Mouse (Mus musculus) embryonic facial prominence, embryonic 12.5 days (tissue): ENCODE data around the gene Sec22b. TPM values are rescaled to one million over a fixed set of nuclear protein-coding genes. Genes with fewer than 3 reads are reported as not detected.

ENCODE experiments used
- ATAC-seq: fragments of 200-750 bp; cut with Nextera tagmentation; 2 replicates; pipeline ENCODE4 v1.8.0; 2017; ENCODE audit not compliant: insufficient number of reproducible peaks, insufficient read depth, low FRiP score, low TSS enrichment
- H3K27ac ChIP-seq: fragments of 300-500 bp; sonication (generic); 2 replicates; pipeline ENCODE4 v1.5.1; 2016; ENCODE audit warnings: mild to moderate bottlenecking
- H3K27me3 ChIP-seq: fragments of 300-500 bp; sonication (generic); 2 replicates; pipeline ENCODE4 v1.6.1; 2016; ENCODE audit warnings: mild to moderate bottlenecking, moderate library complexity
- H3K36me3 ChIP-seq: fragments of 300-500 bp; sonication (generic); 2 replicates; pipeline ENCODE4 v1.6.1; 2016; ENCODE audit warnings: mild to moderate bottlenecking
- H3K4me1 ChIP-seq: fragments of 300-500 bp; sonication (generic); 2 replicates; pipeline ENCODE4 v1.6.1; 2016
- H3K4me2 ChIP-seq: fragments of 300-500 bp; sonication (generic); replicated peaks from 2 replicates; pipeline ENCODE4 v1.6.1; 2016; ENCODE audit warnings: mild to moderate bottlenecking, moderate library complexity
- H3K4me3 ChIP-seq: fragments of 300-500 bp; sonication (generic); 2 replicates; pipeline ENCODE4 v1.5.1; 2016; ENCODE audit warnings: mild to moderate bottlenecking
- H3K9ac ChIP-seq: fragments of 300-500 bp; sonication (generic); 2 replicates; pipeline ENCODE4 v1.6.1; 2016; ENCODE audit warnings: mild to moderate bottlenecking, moderate library complexity
- H3K9me3 ChIP-seq: fragments of 300-500 bp; sonication (generic); 2 replicates; pipeline ENCODE4 v1.6.1; 2016; ENCODE audit warnings: mild to moderate bottlenecking, moderate library complexity
- WGBS: fragments of 180-500 bp; shearing (Covaris S2); methylation state at CpG from one replicate; pipeline ENCODE4 v1.1.7; 2016; 5-methylcytosine and 5-hydroxymethylcytosine counted together
- polyA plus RNA-seq: library from polyadenylated mRNA; unstranded; fragments of >200 nt; fragmentation: Nextera tagmentation; extraction: Ambion mirVana; gene quantifications from 2 replicates; pipeline ENCODE4 v1.2.1, GENCODE M21; 2016

The Sec22b gene
- polyA plus RNA-seq, result 128 and 129 TPM in 2 replicates

DNA sequence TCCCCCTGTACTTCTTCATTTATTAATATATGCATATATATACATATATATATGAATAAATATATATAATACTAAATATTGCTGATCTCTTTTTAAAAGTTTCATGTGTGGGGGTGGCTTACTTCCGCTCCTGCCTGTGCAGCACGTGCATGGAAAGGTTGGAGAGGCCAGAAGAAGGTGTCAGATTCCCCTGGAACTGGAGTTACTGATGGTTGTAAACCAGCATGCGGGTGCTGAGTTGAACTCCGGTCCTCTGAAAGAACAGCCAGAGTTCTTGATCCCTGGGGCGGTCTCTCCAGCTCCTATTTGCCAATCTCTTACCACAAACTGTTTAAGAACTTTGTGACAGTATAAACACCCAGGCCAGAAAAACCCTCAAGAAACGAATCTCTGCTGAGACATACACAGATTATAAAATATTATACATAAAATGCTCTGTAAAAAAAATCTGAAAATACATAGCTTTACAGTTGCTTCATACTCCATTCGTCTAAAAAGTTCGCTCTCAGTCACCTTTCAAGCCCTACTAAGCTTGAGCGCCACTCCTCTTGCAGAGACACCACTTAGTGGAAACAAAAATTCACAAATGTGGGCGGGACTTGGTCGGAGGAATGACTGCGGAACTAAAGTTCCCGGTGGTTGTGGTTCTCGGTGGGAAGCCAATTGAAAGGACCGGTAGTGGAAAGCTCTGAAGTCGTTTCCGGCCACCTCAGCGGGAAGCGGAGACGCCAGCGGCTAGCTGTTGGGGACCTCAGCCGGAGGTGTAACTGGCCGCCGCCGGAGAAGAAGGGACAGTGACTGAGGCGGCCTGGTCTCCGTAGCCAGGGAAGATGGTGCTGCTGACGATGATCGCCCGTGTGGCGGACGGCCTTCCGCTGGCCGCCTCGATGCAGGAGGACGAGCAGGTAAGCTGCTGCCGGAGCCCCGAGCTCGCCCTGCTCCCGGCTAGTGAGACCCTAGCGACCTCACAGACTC is at the start of gene Sec22b:
Gene Sec22b, plus strand, starts transcription at position 675 of the 975 bp plus-strand sequence.
- Histone ChIP-seq H3K9me3 (no peaks in the 10 kb centered on the region), H3K27ac (no peak within 1 kb of the TSS), H3K36me3 (no peaks in the 10 kb centered on the region), H3K4me2 (peak within 1 kb of the TSS; percentile 71), H3K4me3 (peak within 1 kb of the TSS; percentile 83), H3K4me1 (peaks cover 4% of the 10 kb centered on the region), H3K9ac (peak within 1 kb of the TSS; percentile 82), H3K27me3 (no peaks in the 10 kb centered on the region)
- peak; percentile 68; the same call in 1 of the 2 replicates for ATAC-seq
- 4% methylated on average over 41 of the region's 41 CpGs for WGBS

DNA sequence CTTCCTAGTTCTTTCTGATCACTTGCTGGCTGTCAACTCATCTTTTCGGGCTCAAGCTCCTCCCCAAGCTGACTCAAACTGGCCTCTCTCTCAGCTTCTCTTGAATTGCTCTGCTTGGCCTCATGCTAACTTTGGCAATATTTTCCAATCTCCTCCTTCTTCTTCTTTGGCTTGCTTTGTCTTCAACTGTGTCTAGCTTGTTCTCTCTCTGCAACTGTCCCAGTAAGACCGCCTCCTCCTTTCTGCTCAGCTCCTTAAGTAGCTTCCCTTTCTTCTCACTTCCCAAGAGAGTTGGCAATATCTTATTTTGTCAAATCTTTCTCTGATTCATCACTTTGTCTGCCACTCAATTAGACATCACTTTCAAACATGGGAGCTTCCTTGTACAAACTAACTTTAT is 49.2 kb upstream of the Sec22b start:
- Histone ChIP-seq H3K9me3 (no peaks in the 10 kb centered on the region), H3K4me2 (no peak overlapping the region), H3K27ac (no peak overlapping the region), H3K27me3 (no peaks in the 10 kb centered on the region), H3K9ac (no peak overlapping the region), H3K4me3 (no peak overlapping the region), H3K4me1 (no peaks in the 10 kb centered on the region), H3K36me3 (no peaks in the 10 kb centered on the region)
- no peak for ATAC-seq
- 90% methylated on average over 2 of the region's 2 CpGs for WGBS

DNA sequence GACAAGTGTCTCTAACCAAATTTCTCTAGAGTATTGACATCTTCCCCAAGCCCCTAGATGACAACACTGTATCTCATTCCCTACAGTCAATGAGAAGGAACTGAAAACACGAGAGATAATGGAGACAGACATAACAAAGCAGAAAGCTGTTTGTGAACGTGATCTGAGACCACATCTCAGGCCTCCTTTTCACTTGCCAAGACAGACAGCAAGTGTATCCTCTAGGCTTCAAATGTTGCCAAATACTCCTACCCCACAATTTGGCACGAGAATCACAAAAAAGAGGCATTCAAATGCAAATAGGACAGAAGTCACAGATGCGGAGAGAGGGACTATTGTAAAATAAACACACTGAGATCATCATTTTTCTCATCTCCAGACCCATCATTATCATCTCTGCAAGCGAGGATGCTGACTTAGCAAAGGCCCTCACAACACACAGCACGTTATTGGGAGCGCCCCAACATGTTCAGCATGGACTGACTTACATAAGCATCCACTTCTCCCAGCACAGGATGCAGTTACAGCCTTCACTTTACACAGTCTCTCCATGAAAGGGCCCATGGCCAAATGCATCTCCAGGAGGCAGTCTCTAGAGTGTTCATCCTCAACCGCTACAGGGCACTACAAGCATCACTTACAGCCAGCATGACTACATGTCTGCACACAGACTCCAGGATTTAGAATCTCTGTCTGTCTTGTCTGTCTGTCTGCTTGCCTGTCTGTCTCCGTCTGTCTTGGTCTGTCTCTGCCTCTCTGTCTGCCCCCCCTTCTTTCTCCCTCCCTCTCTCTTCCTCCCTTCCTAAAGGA is 46.2 kb upstream of the Sec22b start:
- no peak for ATAC-seq
- H3K27me3 ChIP-seq, result no peaks in the 10 kb centered on the region
- no peaks in the 10 kb centered on the region for H3K9me3 ChIP-seq
- H3K27ac ChIP-seq, result no peak overlapping the region
- no peaks in the 10 kb centered on the region for H3K36me3 ChIP-seq
- H3K9ac ChIP-seq, result no peak overlapping the region
- no peaks in the 10 kb centered on the region for H3K4me1 ChIP-seq
- no peak overlapping the region for H3K4me3 ChIP-seq
- 80% methylated on average over 9 of the region's 9 CpGs for WGBS
- no peak overlapping the region for H3K4me2 ChIP-seq

DNA sequence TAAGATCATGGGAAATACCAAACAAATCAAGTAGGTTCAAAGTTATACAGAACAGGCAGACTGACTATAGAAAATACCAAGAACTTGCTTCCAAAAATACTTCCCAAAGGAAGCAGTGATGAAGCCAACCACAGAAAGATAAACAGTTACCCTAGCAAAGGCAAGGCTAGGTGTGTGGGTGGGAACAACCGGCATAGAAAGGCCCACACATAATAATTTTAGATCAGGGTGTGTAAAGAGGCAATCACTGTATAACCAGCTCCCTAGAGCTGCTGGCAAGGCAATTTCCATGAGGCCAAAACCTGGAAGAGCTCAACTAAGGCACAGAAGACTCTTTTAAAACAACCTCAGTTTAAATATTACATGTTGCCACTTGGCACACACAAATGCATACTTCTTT is 41.6 kb upstream of the Sec22b start:
- Histone ChIP-seq H3K9me3 (no peaks in the 10 kb centered on the region), H3K27me3 (no peaks in the 10 kb centered on the region), H3K4me1 (no peaks in the 10 kb centered on the region), H3K4me2 (no peak overlapping the region), H3K36me3 (no peaks in the 10 kb centered on the region), H3K4me3 (no peak overlapping the region), H3K27ac (no peak overlapping the region), H3K9ac (no peak overlapping the region)
- WGBS, result 86% methylated on average over 1 of the region's 1 CpGs
- no peak for ATAC-seq

DNA sequence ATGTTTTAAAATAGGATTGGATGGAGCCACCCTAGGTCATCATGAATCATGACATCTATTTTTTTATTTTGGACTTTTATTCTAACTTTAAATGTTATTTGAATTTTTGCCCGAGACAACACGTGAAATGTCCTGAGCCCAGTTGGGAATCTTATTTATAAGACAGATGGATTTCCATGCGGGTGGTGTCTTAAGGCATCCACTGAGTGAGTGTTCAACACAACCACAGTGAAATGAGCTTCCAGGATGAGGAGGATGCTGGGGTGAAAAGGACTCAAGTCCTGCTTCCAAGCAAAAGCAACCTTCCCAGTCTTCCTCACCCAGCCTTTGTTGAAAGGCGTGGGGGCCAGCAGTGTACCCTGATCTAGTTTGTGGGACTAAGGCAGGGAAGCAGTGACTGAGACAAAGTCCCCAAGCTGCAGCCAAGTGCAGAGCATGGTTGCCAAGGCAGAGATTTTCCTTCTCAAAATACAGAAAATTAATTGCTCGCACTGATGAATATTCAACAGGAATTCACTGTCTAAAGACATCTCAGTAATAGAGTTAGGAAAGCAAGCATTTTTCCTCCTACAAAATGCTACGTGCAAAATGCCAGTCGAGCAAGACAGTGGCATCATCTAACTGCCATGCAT is 40.1 kb upstream of the Sec22b start:
- Histone ChIP-seq H3K4me1 (no peaks in the 10 kb centered on the region), H3K36me3 (no peaks in the 10 kb centered on the region), H3K27ac (no peak overlapping the region), H3K4me2 (no peak overlapping the region), H3K4me3 (no peak overlapping the region), H3K27me3 (peaks cover 2% of the 10 kb centered on the region), H3K9me3 (no peaks in the 10 kb centered on the region), H3K9ac (no peak overlapping the region)
- WGBS, result 91% methylated on average over 7 of the region's 7 CpGs
- no peak for ATAC-seq

DNA sequence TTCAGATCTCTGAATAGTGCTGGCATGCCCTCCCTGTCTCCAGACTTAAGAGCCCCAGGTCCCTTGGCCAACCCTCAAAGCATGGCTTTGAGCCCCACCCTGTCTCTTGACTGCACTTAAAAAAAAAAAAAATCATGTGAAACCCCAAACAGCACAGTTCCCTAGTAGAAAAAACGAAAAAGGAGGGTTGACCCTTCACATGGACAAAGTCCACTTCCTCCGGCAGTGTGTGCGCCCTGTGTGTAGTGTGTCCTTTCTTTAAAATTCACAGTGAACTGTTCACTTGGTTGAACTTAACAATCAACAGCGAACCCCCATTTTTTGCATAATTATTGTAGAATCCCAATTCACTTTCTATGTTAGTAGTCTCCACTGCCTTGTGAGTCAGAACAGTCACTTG is 34.3 kb upstream of the Sec22b start:
- Histone ChIP-seq H3K27ac (no peak overlapping the region), H3K9me3 (no peaks in the 10 kb centered on the region), H3K9ac (no peak overlapping the region), H3K4me3 (no peak overlapping the region), H3K36me3 (no peaks in the 10 kb centered on the region), H3K4me1 (peaks cover 8% of the 10 kb centered on the region; the same call in 1 of the 2 replicates), H3K4me2 (no peak overlapping the region), H3K27me3 (peaks cover 30% of the 10 kb centered on the region)
- 56% methylated on average over 4 of the region's 4 CpGs for WGBS
- no peak for ATAC-seq

DNA sequence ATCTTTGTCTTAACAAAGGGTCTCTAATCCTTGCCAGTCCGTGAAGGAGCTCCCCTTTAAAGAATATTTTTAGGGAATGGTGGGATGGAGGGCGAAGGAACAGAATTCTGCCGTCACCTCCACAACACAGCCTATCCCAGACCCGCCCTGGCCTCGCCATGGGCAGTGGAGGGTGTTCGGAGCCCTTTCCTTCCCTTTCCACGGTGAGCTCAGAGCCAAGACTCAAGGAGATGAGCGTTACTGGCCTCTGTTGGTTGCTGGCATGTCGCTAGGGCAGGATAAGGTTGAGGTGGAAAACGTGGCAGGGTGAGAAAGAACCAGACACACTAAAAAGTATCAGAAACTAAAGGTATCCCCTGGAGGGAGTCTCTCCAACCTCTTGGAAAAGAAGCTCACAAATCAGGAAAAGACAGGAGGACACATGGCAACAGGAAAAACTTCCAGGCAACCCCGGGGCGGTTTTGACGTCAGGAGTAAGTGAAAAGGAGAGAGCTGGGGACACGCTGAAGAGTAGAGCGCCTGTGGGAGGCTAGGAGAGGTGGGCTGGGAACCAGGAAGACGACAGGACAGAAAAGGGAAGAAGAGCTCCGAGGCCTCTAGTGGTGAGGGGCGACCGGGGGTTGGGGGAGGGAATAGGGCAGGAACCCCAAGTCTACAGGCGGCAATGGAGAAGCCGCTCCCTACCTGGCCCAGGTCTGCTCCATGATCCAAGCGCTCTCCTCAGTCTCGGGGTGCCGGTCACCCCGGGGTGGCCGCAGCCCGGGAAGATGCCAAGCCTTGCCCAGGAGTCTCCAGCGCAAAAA is 33.6 kb upstream of the Sec22b start:
- Histone ChIP-seq H3K9ac (peak overlapping the region; percentile 53), H3K36me3 (no peaks in the 10 kb centered on the region), H3K4me1 (peaks cover 8% of the 10 kb centered on the region; the same call in 1 of the 2 replicates), H3K27ac (no peak overlapping the region), H3K9me3 (no peaks in the 10 kb centered on the region), H3K4me2 (peak overlapping the region; percentile 98), H3K4me3 (peak overlapping the region; percentile 52), H3K27me3 (peaks cover 30% of the 10 kb centered on the region)
- 2% methylated on average over 28 of the region's 28 CpGs for WGBS
- no peak; the same call in 1 of the 2 replicates for ATAC-seq

DNA sequence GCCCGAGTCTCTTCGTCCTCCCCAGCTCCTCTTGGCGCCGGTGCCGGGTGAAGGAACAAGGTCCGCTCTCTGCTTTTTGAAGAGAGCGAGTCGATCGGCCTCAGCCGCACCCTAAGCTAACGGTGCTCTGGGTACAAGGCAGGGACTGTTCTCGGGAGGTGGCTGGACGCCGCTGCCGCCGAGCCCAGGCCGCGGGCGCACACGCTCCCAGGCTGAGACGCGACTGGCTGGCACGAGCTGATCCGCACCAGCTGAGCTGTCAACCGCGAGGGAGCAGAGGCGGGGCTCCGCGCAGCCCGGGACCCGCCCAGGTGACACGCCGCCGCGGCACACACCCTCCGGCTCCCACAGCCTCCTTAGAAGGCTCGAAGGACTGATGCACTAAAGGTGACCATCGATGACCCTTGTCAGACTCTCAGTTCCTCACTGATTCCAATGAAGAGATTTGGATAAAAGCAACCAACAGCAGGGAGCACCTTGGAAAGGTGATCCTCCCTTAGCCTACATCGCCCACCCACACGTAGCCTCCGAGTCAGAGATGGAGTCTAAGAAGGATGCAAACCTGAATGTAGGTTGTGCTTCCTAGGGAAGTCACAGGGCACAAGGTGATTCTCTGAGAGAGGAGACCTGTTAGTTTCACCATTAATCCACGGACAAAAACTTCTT is 32.8 kb upstream of the Sec22b start:
- no peaks in the 10 kb centered on the region for H3K9me3 ChIP-seq
- H3K36me3 ChIP-seq, result no peaks in the 10 kb centered on the region
- peak overlapping the region; percentile 53 for H3K9ac ChIP-seq
- H3K27ac ChIP-seq, result no peak overlapping the region
- peaks cover 8% of the 10 kb centered on the region; the same call in 1 of the 2 replicates for H3K4me1 ChIP-seq
- peaks cover 30% of the 10 kb centered on the region for H3K27me3 ChIP-seq
- peak overlapping the region; percentile 52 for H3K4me3 ChIP-seq
- H3K4me2 ChIP-seq, result peak overlapping the region; percentile 98
- peak; percentile 76 for ATAC-seq
- WGBS, result 4% methylated on average over 42 of the region's 42 CpGs

DNA sequence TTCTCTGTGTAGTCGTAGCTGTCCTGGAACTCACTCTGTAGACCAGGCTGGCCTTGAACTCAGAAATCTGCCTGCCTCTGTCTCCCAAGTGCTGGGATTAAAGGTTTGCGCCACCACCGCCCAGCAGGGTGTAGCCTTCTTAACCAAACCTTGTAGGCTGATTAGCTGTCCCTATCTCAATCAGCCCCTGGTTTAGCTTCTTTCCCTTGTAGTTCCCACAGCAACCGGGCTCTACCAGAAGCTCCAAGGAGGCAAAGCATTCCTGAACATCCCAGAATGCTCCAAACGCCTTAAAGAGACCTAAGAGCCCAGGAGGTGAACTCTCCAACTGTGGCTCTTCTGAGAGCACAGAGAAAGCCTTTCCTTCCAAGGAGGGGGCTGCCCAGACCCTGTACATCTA is 32.3 kb upstream of the Sec22b start:
- no peaks in the 10 kb centered on the region for H3K36me3 ChIP-seq
- no peak overlapping the region for H3K27ac ChIP-seq
- H3K27me3 ChIP-seq, result peaks cover 30% of the 10 kb centered on the region
- WGBS, result 51% methylated on average over 5 of the region's 5 CpGs
- H3K9ac ChIP-seq, result no peak overlapping the region
- H3K4me2 ChIP-seq, result no peak overlapping the region
- peaks cover 8% of the 10 kb centered on the region; the same call in 1 of the 2 replicates for H3K4me1 ChIP-seq
- no peaks in the 10 kb centered on the region for H3K9me3 ChIP-seq
- ATAC-seq, result no peak
- H3K4me3 ChIP-seq, result no peak overlapping the region

DNA sequence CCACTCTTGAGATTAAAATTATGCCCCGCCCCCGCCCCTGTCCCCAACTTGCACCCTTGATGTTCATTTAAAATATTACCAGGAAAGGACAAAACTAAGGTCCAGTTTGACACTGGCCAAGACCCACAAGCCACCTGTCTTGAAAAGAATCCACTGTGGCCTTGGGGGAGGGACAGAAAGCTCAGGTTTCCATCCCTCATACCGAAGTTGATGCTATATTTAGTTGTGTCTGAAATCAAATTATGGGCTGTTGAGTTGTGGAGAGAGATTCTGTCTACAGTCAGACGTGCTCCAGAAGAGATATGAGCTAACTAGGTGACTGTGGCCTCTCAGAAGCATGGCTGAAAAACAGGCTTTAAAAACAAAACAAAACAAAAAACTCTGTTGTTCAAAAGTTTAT is 31.3 kb upstream of the Sec22b start:
- 57% methylated on average over 4 of the region's 4 CpGs for WGBS

More for the DNA sequence above, 31.3 kb upstream of the Sec22b start:
- Histone ChIP-seq H3K36me3 (no peaks in the 10 kb centered on the region), H3K4me3 (no peak overlapping the region), H3K9me3 (no peaks in the 10 kb centered on the region), H3K4me1 (peaks cover 8% of the 10 kb centered on the region; the same call in 1 of the 2 replicates), H3K27ac (no peak overlapping the region), H3K4me2 (no peak overlapping the region), H3K27me3 (peaks cover 30% of the 10 kb centered on the region), H3K9ac (no peak overlapping the region)
- ATAC-seq, result no peak
